Mouse (Mus musculus) gastrocnemius, postnatal 36 days (tissue): ENCODE results near the gene D930007J09Rik. TPM values are rescaled to one million over a fixed set of nuclear protein-coding genes. Genes with fewer than 3 reads are reported as not detected.

Experiments
- DNase-seq, 2 experiments: peaks; one replicate each; pipeline ENCODE4 v3.0.0; 2022
- intact Hi-C: fragments of 180-260 bp; cut with DNase I; formaldehyde crosslinking; loops from one replicate; pipeline ENCODE4 v1.15.1; 2025
- long read RNA-seq, 2 experiments: library from polyadenylated mRNA; stranded (forward); transcript quantifications; one replicate each; pipeline ENCODE4 v2.0.0; 2021
- total RNA-seq, 2 experiments: library from RNA; stranded (reverse); gene quantifications; 2 replicates each; pipeline ENCODE4 v1.2.3; 2021

Gene D930007J09Rik
- total RNA-seq = not detected
- long read RNA-seq, experiment 1 = 0 reads
- long read RNA-seq, experiment 2 = 0 reads

DNA sequence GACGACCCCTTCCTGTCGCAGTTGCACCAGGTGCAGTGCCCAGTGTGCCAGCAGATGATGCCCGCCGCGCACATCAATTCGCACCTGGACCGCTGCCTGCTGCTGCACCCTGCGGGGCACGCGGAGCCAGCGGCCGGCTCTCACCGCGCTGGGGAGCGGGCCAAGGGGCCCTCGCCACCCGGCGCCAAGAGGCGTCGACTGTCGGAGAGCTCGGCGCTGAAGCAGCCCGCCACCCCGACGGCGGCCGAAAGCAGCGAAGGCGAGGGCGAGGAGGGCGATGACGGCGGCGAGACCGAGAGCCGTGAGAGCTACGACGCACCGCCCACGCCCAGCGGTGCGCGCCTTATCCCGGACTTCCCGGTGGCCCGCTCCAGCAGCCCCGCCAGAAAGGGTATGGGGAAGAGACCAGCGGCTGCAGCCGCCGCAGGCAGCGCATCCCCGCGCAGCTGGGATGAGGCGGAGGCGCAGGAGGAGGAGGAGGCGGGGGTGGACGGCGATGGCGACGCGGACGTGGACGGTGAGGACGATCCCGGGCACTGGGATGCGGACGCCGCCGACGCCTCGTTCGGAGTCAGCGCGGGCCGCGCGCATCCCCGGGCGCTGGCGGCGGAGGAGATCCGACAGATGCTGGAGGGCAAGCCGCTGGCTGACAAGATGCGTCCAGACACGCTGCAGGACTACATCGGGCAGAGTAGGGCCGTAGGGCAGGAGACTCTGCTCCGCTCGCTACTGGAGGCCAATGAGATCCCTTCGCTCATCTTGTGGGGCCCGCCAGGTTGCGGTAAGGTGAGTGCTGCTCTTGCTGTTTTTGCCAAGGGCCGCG, at the start of gene D930007J09Rik:
TSS of gene D930007J09Rik (minus strand) at position 591 of the 823 bp plus-strand sequence.
- intact Hi-C loops = no loop called here
- DNase-seq = peak in 1 of 2 experiments; percentile 15

DNA sequence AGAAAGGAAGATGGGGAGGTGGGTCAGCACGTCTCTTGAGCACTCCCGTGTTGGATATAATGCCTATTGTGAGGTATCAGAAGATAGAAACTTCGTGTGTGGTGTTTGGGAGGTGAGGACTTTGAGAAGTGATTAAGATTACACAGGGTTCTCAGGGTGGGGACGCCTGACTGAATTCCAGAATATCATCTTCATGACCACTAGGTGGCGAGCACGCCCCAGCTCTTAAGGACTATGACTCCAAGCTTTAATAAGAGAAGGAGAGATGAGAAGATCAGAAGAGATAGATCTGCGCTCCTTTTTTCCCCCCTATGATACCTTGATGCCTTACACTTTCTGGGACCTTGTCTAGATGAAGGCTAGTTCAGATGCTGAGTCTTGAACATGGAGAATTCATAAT, 49.3 kb upstream of the D930007J09Rik start:
- peak in 1 of 2 experiments; percentile 23 for DNase-seq
- intact Hi-C loops = no loop called here

- intact Hi-C loops = no loop called here
- DNase-seq = peak; percentile 62 to 67
Measured at GRCm38 (mm10) chr13:32850668-32851404, 48.2 kb upstream of the D930007J09Rik start, which contains the start of gene Serpinb1a. Gene Serpinb1a, minus strand, starts transcription at chr13:32851185.

DNA sequence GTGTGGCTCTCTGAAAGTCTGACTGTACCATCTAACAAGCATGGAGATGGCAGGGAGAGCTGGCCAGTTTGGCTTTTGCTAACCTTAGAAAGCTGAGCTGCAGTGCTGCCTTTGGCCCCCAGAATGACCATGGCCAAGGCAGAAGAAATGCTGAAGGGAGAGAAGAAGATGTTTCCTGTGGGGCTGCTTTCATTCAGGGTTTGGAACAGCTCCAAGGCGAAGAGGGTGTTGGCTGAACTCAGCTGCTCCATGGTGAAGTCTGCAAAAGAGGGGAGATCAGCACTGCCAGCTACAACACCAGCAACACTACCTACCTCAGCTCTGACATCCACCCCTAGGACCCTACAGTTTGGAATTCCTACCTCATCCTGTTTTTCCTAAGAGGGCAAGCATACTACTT, 47.5 kb upstream of the D930007J09Rik start:
- intact Hi-C loops = no loop called here
- no peak for DNase-seq

DNA sequence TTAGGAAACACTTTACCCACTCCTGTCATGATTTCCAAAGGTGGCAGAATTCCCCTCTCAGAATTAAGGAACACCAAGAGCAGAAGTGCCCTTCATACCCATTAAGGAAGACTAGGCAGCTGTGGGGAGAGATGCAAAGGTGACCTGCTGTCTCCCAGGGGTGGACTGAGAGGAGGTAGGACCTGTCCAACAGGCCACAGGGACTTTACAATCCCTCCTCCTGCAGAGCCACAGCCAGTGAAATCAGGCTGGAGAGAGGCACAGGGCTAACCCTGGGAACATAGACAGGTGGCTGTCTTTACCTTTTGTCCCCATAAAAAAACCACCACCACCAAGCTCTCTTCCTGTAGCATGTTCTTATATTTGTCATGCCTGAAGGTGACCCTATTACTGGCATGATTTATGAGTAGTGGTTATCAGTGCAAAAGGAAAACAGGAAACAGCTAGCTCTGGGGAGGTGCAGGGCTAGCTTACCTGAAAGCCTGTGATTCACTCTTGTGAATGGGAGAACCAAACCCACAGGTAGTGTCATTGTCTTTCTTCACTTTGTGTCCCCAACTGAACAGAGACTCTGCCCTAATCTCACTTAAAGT, 47.0 kb upstream of the D930007J09Rik start:
- intact Hi-C loops = no loop called here
- no peak for DNase-seq

DNA sequence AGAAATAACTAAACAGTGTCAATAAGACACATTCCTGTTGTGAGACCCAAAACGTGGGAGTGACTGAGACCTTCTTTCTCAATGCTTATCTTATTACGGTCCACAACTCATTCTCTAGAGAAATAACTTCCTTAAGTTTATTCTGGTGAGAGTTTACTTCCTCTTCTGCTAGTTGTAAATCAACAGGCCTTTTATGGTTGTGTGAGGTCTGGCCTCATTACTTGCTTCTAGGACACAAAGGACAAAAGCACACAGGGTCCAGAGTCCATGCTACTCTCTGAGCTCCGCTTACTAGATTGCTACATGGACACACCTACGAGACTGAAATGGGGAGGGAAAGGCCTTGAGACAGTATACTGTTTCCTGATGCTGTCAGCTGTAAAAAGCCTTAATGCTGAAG, 46.4 kb upstream of the D930007J09Rik start:
- intact Hi-C loops = no loop called here
- DNase-seq = no peak

GRCm38 (mm10) chr13:32846221-32846620, 43.6 kb upstream of the D930007J09Rik start:
- intact Hi-C loops = no loop called here
- DNase-seq = no peak

- no peak for DNase-seq
- intact Hi-C loops = no loop called here
Measured at GRCm38 (mm10) chr13:32841349-32841748, 38.7 kb upstream of the D930007J09Rik start.

DNA sequence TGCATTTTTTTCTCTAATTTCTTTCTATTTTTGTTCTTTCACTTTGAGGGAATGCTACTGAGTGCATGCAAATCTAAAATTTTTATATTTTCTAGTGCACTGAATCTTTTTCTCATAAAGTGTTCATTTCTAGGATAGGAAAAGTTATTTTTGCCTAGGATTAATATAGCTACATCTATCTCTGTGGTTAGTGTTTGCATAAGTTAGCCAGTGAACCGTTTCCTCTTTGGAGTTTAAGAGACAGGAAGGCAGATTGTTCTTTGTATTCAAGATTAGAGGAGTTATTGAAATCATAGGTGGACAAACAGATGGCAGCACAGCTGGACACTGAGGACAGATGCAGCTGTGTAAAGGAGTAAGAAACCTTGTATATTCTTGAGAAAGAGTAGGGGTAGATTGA, 36.7 kb upstream of the D930007J09Rik start:
- intact Hi-C loops = no loop called here
- DNase-seq = no peak

GRCm38 (mm10) chr13:32834513-32834912, 31.9 kb upstream of the D930007J09Rik start:
- DNase-seq = no peak
- intact Hi-C loops = no loop called here

GRCm38 (mm10) chr13:32833237-32833636, 30.6 kb upstream of the D930007J09Rik start:
- intact Hi-C loops = no loop called here
- no peak for DNase-seq

GRCm38 (mm10) chr13:32832776-32833175, 30.1 kb upstream of the D930007J09Rik start:
- intact Hi-C loops = no loop called here
- DNase-seq = no peak

- DNase-seq = no peak
- intact Hi-C loops = no loop called here
Measured at GRCm38 (mm10) chr13:32831505-32832273, 29.0 kb upstream of the D930007J09Rik start.

- intact Hi-C loops = no loop called here
- no peak for DNase-seq
Measured at GRCm38 (mm10) chr13:32828886-32829285, 26.2 kb upstream of the D930007J09Rik start.

DNA sequence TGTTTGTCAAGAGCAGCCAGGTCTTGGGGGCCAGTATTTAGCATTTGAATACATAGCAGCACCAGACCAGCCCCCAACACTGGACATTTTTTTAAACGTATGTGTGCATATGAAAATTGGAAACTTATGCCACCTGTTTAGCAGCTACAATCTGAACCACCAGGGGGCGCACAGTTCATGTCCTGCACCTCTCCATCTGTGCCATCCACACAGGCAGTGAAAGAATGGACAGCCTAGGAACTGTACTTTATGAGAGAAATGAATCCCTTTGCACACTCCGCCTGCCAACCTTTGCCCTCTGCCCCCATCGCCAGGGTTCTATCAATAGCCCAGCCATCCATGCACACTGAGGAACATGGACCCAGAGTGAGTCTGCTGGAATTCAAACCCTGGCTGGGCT, 25.3 kb upstream of the D930007J09Rik start:
- DNase-seq = peak in 1 of 2 experiments; percentile 43
- intact Hi-C loops = no loop called here

- intact Hi-C loops = no loop called here
- no peak for DNase-seq
Measured at GRCm38 (mm10) chr13:32827111-32827822, 24.6 kb upstream of the D930007J09Rik start.

DNA sequence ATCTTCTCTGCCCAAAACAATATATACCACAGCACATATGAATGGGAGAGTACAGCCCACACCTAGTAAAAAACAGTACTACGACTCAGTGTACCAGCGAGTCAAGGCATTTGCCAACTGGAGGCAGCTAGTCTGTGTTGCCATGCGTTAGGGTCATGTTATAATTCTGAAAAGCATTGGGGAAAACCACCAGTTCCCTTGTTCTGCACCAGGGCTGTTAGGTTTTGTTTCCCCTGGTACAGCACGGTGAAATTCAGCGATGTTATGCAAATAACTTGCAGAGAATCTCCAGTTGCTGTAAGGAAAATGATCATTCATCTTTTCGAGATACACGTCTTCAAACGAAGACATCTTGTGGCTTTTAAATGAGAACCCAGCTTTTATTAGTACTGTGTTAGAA, 22.9 kb upstream of the D930007J09Rik start:
- intact Hi-C loops = no loop called here
- DNase-seq = no peak

GRCm38 (mm10) chr13:32824377-32825330, 22.0 kb upstream of the D930007J09Rik start:
- no peak for DNase-seq
- intact Hi-C loops = no loop called here

- intact Hi-C loops = no loop called here
- no peak for DNase-seq
Measured at GRCm38 (mm10) chr13:32823126-32823525, 20.5 kb upstream of the D930007J09Rik start.
